Mouse (Mus musculus) hindbrain, embryonic 16.5 days (tissue): ENCODE measurements at regions not wholly inside any gene's neighbourhood (a gene's known extent, or its start where the extent isn't known, plus 50 kb on each side); places are given as distances from the start of the nearest gene placed in this dataset.

Experiments
- ATAC-seq: fragments of 200-750 bp; cut with Nextera tagmentation; 2 replicates; pipeline ENCODE4 v1.8.0; 2017; ENCODE audit warnings: moderate TSS enrichment, moderate library complexity
- H3K27ac ChIP-seq: fragments of 300-500 bp; sonication (generic); 2 replicates; pipeline ENCODE4 v1.5.1; 2014; ENCODE audit warnings: low read depth, mild to moderate bottlenecking, control low read depth, low read length, moderate library complexity
- H3K27me3 ChIP-seq: fragments of 300-500 bp; sonication (generic); replicated peaks from 2 replicates; pipeline ENCODE4 v1.6.1; 2014; ENCODE audit warnings: low read length; ENCODE audit not compliant: control insufficient read depth, insufficient read depth
- H3K36me3 ChIP-seq: fragments of 300-500 bp; sonication (generic); 2 replicates; pipeline ENCODE4 v1.6.1; 2014; ENCODE audit warnings: mild to moderate bottlenecking, low read length, moderate library complexity, mixed read lengths; ENCODE audit not compliant: control insufficient read depth, insufficient read depth
- H3K4me1 ChIP-seq: fragments of 300-500 bp; sonication (generic); 2 replicates; pipeline ENCODE4 v1.6.1; 2014; ENCODE audit warnings: low read depth, low read length; ENCODE audit not compliant: control insufficient read depth, insufficient read depth
- H3K4me2 ChIP-seq: fragments of 300-500 bp; sonication (generic); 2 replicates; pipeline ENCODE4 v1.6.1; 2014; ENCODE audit warnings: mild to moderate bottlenecking, low read length, control low read depth, moderate library complexity
- H3K4me3 ChIP-seq: fragments of 300-500 bp; sonication (generic); 2 replicates; pipeline ENCODE4 v1.5.1; 2014; ENCODE audit warnings: mild to moderate bottlenecking, low read length, control low read depth, moderate library complexity
- H3K9ac ChIP-seq: fragments of 300-500 bp; sonication (generic); 2 replicates; pipeline ENCODE4 v1.6.1; 2014; ENCODE audit warnings: low read depth, mild to moderate bottlenecking, control low read depth, low read length, moderate library complexity
- H3K9me3 ChIP-seq: fragments of 300-500 bp; sonication (generic); 2 replicates; pipeline ENCODE4 v1.6.1; 2014; ENCODE audit warnings: mild to moderate bottlenecking, low read length, moderate library complexity; ENCODE audit not compliant: control insufficient read depth
- WGBS: fragments of 180-500 bp; shearing (Covaris S2); extraction: QIAGEN DNeasy Blood & Tissue Kit; methylation state at CpG from one replicate; pipeline ENCODE4 v1.1.7; 2014; 5-methylcytosine and 5-hydroxymethylcytosine counted together

DNA sequence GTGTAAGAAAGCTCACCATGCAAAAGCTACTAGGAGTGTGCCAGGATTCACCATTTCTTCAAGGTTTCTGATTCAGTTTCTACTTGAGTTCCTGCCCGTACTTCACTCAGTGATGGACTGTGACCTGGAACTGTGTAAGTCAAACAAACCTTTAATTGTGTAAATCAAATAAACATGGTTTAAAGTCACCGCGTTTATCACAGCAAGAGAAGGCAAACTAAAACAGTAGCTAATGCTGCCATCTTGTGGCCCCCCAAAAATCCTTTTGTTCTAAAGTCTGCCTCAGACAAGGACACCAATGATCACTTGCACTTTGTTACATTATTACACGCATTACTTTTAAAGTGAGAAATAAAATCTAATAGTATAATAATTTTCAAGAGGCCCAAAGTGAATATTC lies 63.6 kb upstream of the Dcx start:
- peak; percentile 67; the same call in 1 of the 2 replicates for ATAC-seq
- 27% methylated on average over 4 of the region's 4 CpGs for WGBS

More for the DNA sequence above, 63.6 kb upstream of the Dcx start:
- Histone ChIP-seq H3K9ac (no peak overlapping the region), H3K4me1 (no peaks in the 10 kb centered on the region), H3K27ac (no peak overlapping the region), H3K4me2 (peak overlapping the region; percentile 36), H3K4me3 (no peak overlapping the region), H3K36me3 (no peaks in the 10 kb centered on the region), H3K27me3 (no peaks in the 10 kb centered on the region), H3K9me3 (no peaks in the 10 kb centered on the region)
